Mouse (Mus musculus) gastrocnemius, postnatal 4 days (tissue): ENCODE data around the gene Syn2. TPM values are rescaled to one million over a fixed set of nuclear protein-coding genes. Genes with fewer than 3 reads are reported as not detected.

Experiments
- microRNA-seq: library from miRNA; unstranded; fragments of <30 nt; microRNA quantifications from one replicate; pipeline ENCODE4 v1.2.0, GENCODE M21; 2021
- total RNA-seq, 2 experiments: library from RNA; stranded (reverse); gene quantifications; 2 replicates each; pipeline ENCODE4 v1.2.3; 2021

Syn2 gene
- total RNA-seq, 2 experiments from 2014 or later, result 2.6 to 3.4 TPM

Small RNA genes lying within 50 kb of the gene (microRNA-seq; reads per million reads assigned to microRNA genes)
- gene Gm24767, result not detected

Other genes starting within 250 kb of the Syn2 start
- gene Vgll4, start 164.9 kb upstream of the Syn2 start, total RNA-seq, result 10 to 100 TPM; 42.2 to 48.2 TPM
- 10 to 100 TPM; 20.2 to 22.2 TPM for gene Tamm41, start 97.0 kb upstream of the Syn2 start, total RNA-seq
- not detected for gene Gm17482, start 92.4 kb downstream of the Syn2 start, total RNA-seq
- gene Timp4, start 117.3 kb downstream of the Syn2 start, total RNA-seq, result 1 to 10 TPM; 1.4 to 2.7 TPM
- 10 to 100 TPM in 1 of 2 experiments, 1 to 10 TPM in 1; 8.7 to 13.8 TPM for gene Pparg, start 226.0 kb downstream of the Syn2 start, total RNA-seq